Mouse (Mus musculus) embryonic fibroblast, embryonic 13.5 days (primary cell): ENCODE results near the gene Rps27.

ENCODE experiments used
- CTCF ChIP-seq: IDR thresholded peaks from 2 replicates; pipeline ENCODE4 v1.5.1; 2011; ENCODE audit warnings: mild to moderate bottlenecking, control low read depth, low read length, moderate library complexity, borderline replicate concordance; ENCODE audit not compliant: insufficient read depth
- POLR2A ChIP-seq: IDR thresholded peaks from 2 replicates; pipeline ENCODE4 v1.6.1; 2011; ENCODE audit warnings: low read depth, mild to moderate bottlenecking, control low read depth, low read length, moderate library complexity

- TF ChIP-seq CTCF = no peak
- TF ChIP-seq POLR2A = peak; percentile 29; the same call in 1 of the 2 replicates
Observed at GRCm38 (mm10) chr3:90242984-90243775, 29.7 kb upstream of the Rps27 start, which contains the start of gene Creb3l4.
